Mouse (Mus musculus) macrophage (primary cell): ENCODE results near the gene Nr1i3. TPM values are rescaled to one million over a fixed set of nuclear protein-coding genes. Genes with fewer than 3 reads are reported as not detected.
A peak's percentile ranks its signal among the peaks of the same experiment; 100 is the strongest.
"Not testable (repeated sequence)": the region's sequence is repeated elsewhere in the genome, so short reads cannot be mapped to it uniquely, and the experiment has no call there.

Experiments used
- H3K27ac ChIP-seq: fragments of 350-480 bp; formaldehyde crosslinking; 2 replicates; pipeline ENCODE4 v1.9.0; 2021
- H3K36me3 ChIP-seq: fragments of 350-480 bp; formaldehyde crosslinking; 2 replicates; pipeline ENCODE4 v1.9.0; 2021; ENCODE audit errors: inconsistent target
- H3K4me3 ChIP-seq: fragments of 350-480 bp; formaldehyde crosslinking; 2 replicates; pipeline ENCODE4 v1.9.0; 2021; ENCODE audit errors: inconsistent target
- H3K79me2 ChIP-seq: fragments of 350-480 bp; formaldehyde crosslinking; 2 replicates; pipeline ENCODE4 v1.9.0; 2021; ENCODE audit errors: inconsistent target
- WGBS: methylation state at CpG from one replicate; pipeline ENCODE4 v1.1.7; 2026; ENCODE audit warnings: inconsistent platforms; ENCODE audit not compliant: missing documents; 5-methylcytosine and 5-hydroxymethylcytosine counted together
- polyA plus RNA-seq: library from polyadenylated mRNA; stranded (reverse); fragments of 250-400 nt; gene quantifications from 3 replicates; pipeline ENCODE4 v1.2.4, GENCODE M21; 2018; ENCODE audit warnings: inconsistent platforms

The Nr1i3 gene
- polyA plus RNA-seq, 1 experiment from 2014 or later: 0.13 TPM

- 32% methylated on average over 5 of the region's 5 CpGs for WGBS
- H3K79me2 ChIP-seq: peaks cover 90% of the 10 kb centered on the region
- peak overlapping the region; percentile 99 for H3K27ac ChIP-seq
- H3K4me3 ChIP-seq: peak overlapping the region; percentile 99
- peaks cover 32% of the 10 kb centered on the region for H3K36me3 ChIP-seq
Observed at GRCm38 (mm10) chr1:171232348-171232747, 18.6 kb downstream of the Nr1i3 start.

DNA sequence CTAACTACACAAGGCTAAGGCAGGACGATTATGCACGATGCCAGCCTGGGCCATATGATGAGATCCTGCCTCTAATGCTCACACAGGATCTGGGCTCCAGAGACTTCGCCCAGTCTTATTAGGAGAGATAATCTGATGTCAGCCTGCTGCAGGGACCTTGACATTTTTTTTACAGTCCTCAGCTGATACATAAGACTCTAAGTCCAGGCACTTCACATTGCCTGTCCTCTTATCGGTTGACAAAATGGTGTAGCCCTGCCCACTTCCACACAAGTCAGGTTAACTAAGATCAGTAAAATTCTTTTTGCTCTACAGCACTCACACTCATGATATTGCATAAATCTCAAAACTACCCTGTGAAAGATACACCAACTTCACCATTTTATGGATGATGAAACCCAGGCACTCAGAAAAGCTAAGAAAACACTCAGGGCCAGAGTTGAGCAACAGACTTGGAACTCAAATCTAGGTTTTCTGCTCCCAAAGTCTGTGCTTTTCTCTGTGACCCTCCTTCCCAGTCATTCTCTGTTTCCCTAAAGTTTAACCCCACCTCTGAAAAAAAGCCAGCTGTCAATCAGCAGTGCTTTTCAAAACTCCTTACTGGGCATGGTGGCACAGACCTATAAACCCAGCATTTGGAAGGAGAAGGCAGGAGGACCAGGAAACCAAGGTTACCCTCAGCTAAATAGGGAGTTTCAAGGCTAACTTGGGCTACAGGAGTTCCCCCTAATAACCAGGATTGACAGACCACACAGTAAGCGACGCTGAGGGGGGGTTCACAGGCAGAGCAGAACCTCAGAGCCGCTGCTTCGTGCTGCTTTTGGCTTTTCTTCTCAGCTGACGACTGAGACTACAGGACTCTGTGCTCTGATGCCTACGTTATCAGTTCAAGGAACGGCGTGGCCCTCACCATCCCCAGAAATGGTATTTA lies 19.3 kb downstream of the Nr1i3 start:
- peaks cover 39% of the 10 kb centered on the region for H3K36me3 ChIP-seq
- 21% methylated on average over 12 of the region's 12 CpGs for WGBS
- peak overlapping the region; percentile 99 for H3K27ac ChIP-seq
- peak overlapping the region; percentile 99 for H3K4me3 ChIP-seq
- H3K79me2 ChIP-seq: peaks cover 90% of the 10 kb centered on the region

DNA sequence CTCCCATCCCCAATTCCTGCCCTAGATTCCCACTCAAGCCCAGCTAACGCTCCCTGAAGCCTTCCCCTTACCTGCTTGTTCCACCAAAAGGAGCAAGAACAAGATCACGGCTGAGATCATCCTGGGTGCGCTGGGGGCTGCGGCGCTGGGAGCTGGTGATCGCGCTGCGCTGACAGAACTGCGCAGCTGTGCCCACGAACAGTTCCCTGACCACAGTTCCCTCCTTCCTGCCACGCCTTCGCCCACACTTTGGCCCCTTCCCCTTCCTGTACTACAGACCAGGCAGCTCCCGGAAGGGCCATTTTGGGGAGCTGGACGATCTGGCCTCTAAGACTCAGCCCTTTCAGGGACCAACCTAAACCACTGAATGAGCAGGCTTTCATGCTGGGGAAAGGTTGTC lies 20.4 kb downstream of the Nr1i3 start, which contains the start of gene Fcer1g:
Fcer1g (minus strand) TSS at position 240 of the 400 bp plus-strand sequence.
- 4% methylated on average over 14 of the region's 14 CpGs for WGBS
- H3K79me2 ChIP-seq: peaks cover 88% of the 10 kb centered on the region
- H3K36me3 ChIP-seq: peaks cover 47% of the 10 kb centered on the region
- peak within 1 kb of the TSS; percentile 99 for H3K27ac ChIP-seq
- peak within 1 kb of the TSS; percentile 99 for H3K4me3 ChIP-seq

- H3K27ac ChIP-seq: peak overlapping the region; percentile 99
- H3K4me3 ChIP-seq: peak overlapping the region; percentile 99; the same call in 1 of the 2 replicates
- WGBS: 54% methylated on average over 4 of the region's 4 CpGs
- H3K36me3 ChIP-seq: peaks cover 47% of the 10 kb centered on the region
- H3K79me2 ChIP-seq: peaks cover 86% of the 10 kb centered on the region
Observed at GRCm38 (mm10) chr1:171234538-171234937, 20.8 kb downstream of the Nr1i3 start.

DNA sequence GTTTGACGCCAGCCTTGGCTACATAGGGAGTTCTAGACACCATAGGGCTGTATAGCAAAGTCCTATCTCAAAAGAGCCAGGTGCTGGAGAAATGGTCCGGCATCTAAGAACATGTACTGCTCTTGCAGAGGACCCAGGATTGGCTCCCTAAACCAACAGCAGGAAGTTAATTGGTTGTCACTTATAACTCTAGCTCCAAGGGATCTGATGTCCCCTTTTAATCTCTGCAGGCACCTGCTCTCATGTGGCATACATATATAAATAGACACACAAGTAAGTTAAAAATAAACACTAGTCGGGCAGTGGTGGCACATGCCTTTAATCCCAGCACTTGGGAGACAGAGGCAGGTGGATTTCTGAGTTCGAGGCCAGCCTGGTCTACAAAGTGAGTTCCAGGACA lies 22.0 kb downstream of the Nr1i3 start:
- Histone ChIP-seq H3K36me3 (peaks cover 47% of the 10 kb centered on the region), H3K27ac (peak overlapping the region; percentile 99), H3K4me3 (no peak overlapping the region), H3K79me2 (peaks cover 86% of the 10 kb centered on the region)
- 81% methylated on average over 3 of the region's 4 CpGs for WGBS

- Histone ChIP-seq H3K36me3 (peaks cover 60% of the 10 kb centered on the region), H3K79me2 (peaks cover 86% of the 10 kb centered on the region), H3K27ac (no peak overlapping the region), H3K4me3 (no peak overlapping the region)
- WGBS: 90% methylated on average over 5 of the region's 6 CpGs
Observed at GRCm38 (mm10) chr1:171237438-171237837, 23.7 kb downstream of the Nr1i3 start.

- H3K79me2 ChIP-seq: peaks cover 86% of the 10 kb centered on the region
- 82% methylated on average over 14 of the region's 14 CpGs for WGBS
- peaks cover 69% of the 10 kb centered on the region for H3K36me3 ChIP-seq
- no peak overlapping the region for H3K4me3 ChIP-seq
- no peak overlapping the region for H3K27ac ChIP-seq
Observed at GRCm38 (mm10) chr1:171238463-171238862, 24.7 kb downstream of the Nr1i3 start.

- Histone ChIP-seq H3K4me3 (no peak overlapping the region), H3K36me3 (peaks cover 82% of the 10 kb centered on the region), H3K79me2 (peaks cover 95% of the 10 kb centered on the region), H3K27ac (no peak overlapping the region)
- 93% methylated on average over 15 of the region's 15 CpGs for WGBS
Observed at GRCm38 (mm10) chr1:171239992-171240744, 26.4 kb downstream of the Nr1i3 start.

DNA sequence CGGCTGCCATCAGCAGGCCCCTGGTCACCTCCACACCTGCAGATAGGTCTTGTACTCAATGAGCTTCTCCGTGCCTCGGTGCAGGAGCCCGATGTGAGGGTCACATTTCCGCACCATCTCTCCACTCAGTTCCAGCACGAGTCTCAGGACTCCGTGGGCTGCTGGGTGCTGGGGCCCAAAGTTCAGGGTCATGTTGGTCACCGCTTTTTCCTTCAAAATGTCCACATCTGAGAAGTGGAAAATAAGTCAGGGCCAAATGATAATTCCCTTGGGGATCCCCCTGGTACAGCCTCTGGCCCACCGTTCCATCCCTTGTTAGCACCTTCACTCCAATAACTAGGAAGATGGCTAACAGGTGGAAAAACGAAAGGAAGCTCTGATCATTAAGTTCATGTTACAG lies 27.1 kb downstream of the Nr1i3 start:
- Histone ChIP-seq H3K4me3 (no peak overlapping the region), H3K36me3 (peaks cover 85% of the 10 kb centered on the region), H3K27ac (no peak overlapping the region), H3K79me2 (peaks cover 95% of the 10 kb centered on the region)
- WGBS: 94% methylated on average over 8 of the region's 10 CpGs

GRCm38 (mm10) chr1:171241952-171242351 lies 28.2 kb downstream of the Nr1i3 start:
- H3K4me3 ChIP-seq, H3K27ac ChIP-seq: not testable (repeated sequence)
- WGBS: 93% methylated on average over 9 of the region's 12 CpGs
- peaks cover 94% of the 10 kb centered on the region for H3K79me2 ChIP-seq
- peaks cover 78% of the 10 kb centered on the region for H3K36me3 ChIP-seq

DNA sequence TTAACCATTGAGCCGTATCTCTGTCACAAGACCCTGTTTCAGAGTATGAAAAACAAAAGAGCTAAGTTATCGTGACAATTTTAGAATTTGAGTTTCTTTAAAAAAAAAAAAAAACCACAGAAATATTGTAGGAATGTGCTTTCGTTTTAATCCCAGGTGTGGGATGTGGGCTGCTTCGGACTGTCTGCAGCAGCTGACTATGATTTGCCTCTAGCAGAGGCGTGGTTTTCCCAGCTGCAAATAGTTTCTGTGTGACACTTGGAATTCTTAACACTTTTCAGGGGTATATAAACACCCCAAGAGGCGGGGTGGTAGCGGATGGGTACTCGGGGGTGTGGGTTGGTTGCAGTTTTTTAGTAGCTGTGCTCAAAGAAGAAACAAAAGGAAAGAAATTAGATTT lies 31.6 kb downstream of the Nr1i3 start:
- H3K4me3 ChIP-seq: no peak overlapping the region
- H3K79me2 ChIP-seq: peaks cover 65% of the 10 kb centered on the region
- peaks cover 45% of the 10 kb centered on the region for H3K36me3 ChIP-seq
- H3K27ac ChIP-seq: no peak overlapping the region
- WGBS: 90% methylated on average over 8 of the region's 8 CpGs

- peak overlapping the region; percentile 71 for H3K27ac ChIP-seq
- peaks cover 30% of the 10 kb centered on the region; the same call in 1 of the 2 replicates for H3K36me3 ChIP-seq
- WGBS: under 1% methylated on average over 39 of the region's 41 CpGs
- peaks cover 50% of the 10 kb centered on the region for H3K79me2 ChIP-seq
- H3K4me3 ChIP-seq: peak overlapping the region; percentile 83
Observed at GRCm38 (mm10) chr1:171246709-171247452, 33.1 kb downstream of the Nr1i3 start.

DNA sequence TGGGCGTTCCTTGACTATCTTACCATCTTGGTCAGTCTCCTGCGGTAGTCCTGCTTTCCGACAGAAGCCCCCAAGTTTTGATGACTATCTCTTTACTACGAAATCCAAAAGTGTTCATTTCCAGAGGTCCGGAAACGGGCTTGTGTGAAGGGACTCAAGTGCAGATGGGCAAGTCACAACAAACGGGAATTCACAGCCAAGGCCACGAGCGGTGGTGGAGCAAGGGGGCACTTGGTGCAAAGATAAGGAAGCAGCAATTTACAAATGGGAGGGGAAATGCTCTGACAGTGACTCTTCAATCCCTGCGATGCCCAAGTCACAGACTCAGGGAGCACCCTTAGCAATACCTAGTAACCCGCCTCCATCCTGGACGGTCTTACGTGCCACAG lies 33.7 kb downstream of the Nr1i3 start:
- peak overlapping the region; percentile 83 for H3K4me3 ChIP-seq
- peaks cover 44% of the 10 kb centered on the region for H3K79me2 ChIP-seq
- WGBS: 24% methylated on average over 13 of the region's 13 CpGs
- H3K27ac ChIP-seq: peak overlapping the region; percentile 71
- peaks cover 25% of the 10 kb centered on the region; the same call in 1 of the 2 replicates for H3K36me3 ChIP-seq

GRCm38 (mm10) chr1:171247916-171248315 lies 34.1 kb downstream of the Nr1i3 start:
- H3K27ac ChIP-seq: peak overlapping the region; percentile 71

More at GRCm38 (mm10) chr1:171247916-171248315, 34.1 kb downstream of the Nr1i3 start:
- Histone ChIP-seq H3K79me2 (peaks cover 39% of the 10 kb centered on the region), H3K4me3 (0 out of 2 replicates have a peak overlapping the region, but pooled peaks have one; percentile 83), H3K36me3 (peaks cover 22% of the 10 kb centered on the region; the same call in 1 of the 2 replicates)
- 37% methylated on average over 3 of the region's 4 CpGs for WGBS
